Mouse (Mus musculus) forebrain, embryonic 16.5 days (tissue): Measurements from ENCODE around the gene Arhgap19. TPM values are rescaled to one million over a fixed set of nuclear protein-coding genes. Genes with fewer than 3 reads are reported as not detected.

Experiments
- ATAC-seq: fragments of 200-750 bp; cut with Nextera tagmentation; 2 replicates; pipeline ENCODE4 v1.8.0; 2017; ENCODE audit warnings: mild to moderate bottlenecking, moderate library complexity
- H3K27ac ChIP-seq: fragments of 300-500 bp; sonication (generic); 2 replicates; pipeline ENCODE4 v1.5.1; 2014; ENCODE audit warnings: low read length, control low read depth
- H3K27me3 ChIP-seq: fragments of 300-500 bp; sonication (generic); replicated peaks from 2 replicates; pipeline ENCODE4 v1.6.1; 2014; ENCODE audit warnings: low read length; ENCODE audit not compliant: control insufficient read depth, insufficient read depth
- H3K36me3 ChIP-seq: fragments of 300-500 bp; sonication (generic); 2 replicates; pipeline ENCODE4 v1.6.1; 2014; ENCODE audit not compliant: control insufficient read depth, insufficient read depth
- H3K4me1 ChIP-seq: fragments of 300-500 bp; sonication (generic); replicated peaks from 2 replicates; pipeline ENCODE4 v1.6.1; 2014; ENCODE audit warnings: low read length; ENCODE audit not compliant: control insufficient read depth, insufficient read depth
- H3K4me2 ChIP-seq: fragments of 300-500 bp; sonication (generic); 2 replicates; pipeline ENCODE4 v1.6.1; 2014; ENCODE audit warnings: mild to moderate bottlenecking, low read length, control low read depth
- H3K4me3 ChIP-seq: fragments of 300-500 bp; sonication (generic); replicated peaks from 2 replicates; pipeline ENCODE4 v1.5.1; 2014; ENCODE audit warnings: mild to moderate bottlenecking, low read length, control low read depth
- H3K9ac ChIP-seq: fragments of 300-500 bp; sonication (generic); replicated peaks from 2 replicates; pipeline ENCODE4 v1.6.1; 2014; ENCODE audit warnings: low read depth, low read length, control low read depth
- H3K9me3 ChIP-seq: fragments of 300-500 bp; sonication (generic); 2 replicates; pipeline ENCODE4 v1.6.1; 2016; ENCODE audit warnings: low read length; ENCODE audit not compliant: control insufficient read depth
- WGBS: fragments of 180-500 bp; shearing (Covaris S2); extraction: QIAGEN DNeasy Blood & Tissue Kit; methylation state at CpG from one replicate; pipeline ENCODE4 v1.1.7; 2014; 5-methylcytosine and 5-hydroxymethylcytosine counted together
- polyA plus RNA-seq: library from polyadenylated mRNA; unstranded; fragments of >200 nt; fragmentation: Nextera tagmentation; extraction: Ambion mirVana; gene quantifications from 2 replicates; pipeline ENCODE4 v1.2.1, GENCODE M21; 2015

Gene Arhgap19
- polyA plus RNA-seq, 1 experiment from 2014 or later, result 8.5 TPM

DNA sequence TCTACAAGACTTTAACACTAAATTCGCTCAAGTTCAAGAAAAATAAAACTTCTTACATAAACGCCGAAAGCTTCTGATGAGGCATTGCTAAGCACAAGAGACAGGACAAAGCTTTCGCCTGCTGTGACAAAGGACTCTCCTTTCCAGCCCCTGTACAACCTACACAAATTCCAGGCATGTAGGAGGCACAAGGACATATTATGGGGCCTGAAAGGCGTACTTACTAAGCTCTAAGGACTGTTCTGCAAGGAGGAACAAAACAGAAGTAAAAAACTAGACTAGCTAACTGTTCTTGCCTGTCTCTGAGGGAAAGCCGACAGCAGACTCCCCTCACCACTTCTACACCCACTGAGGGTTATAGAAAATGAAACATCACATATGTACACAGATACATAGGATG, 6.9 kb downstream of the Arhgap19 start:
- 25% methylated on average over 6 of the region's 6 CpGs for WGBS
- no peak for ATAC-seq
- Histone ChIP-seq H3K9me3 (no peaks in the 10 kb centered on the region), H3K4me1 (no peaks in the 10 kb centered on the region), H3K27ac (no peak overlapping the region), H3K27me3 (no peaks in the 10 kb centered on the region), H3K36me3 (no peaks in the 10 kb centered on the region), H3K4me2 (no peak overlapping the region), H3K9ac (no peak overlapping the region), H3K4me3 (no peak overlapping the region)

DNA sequence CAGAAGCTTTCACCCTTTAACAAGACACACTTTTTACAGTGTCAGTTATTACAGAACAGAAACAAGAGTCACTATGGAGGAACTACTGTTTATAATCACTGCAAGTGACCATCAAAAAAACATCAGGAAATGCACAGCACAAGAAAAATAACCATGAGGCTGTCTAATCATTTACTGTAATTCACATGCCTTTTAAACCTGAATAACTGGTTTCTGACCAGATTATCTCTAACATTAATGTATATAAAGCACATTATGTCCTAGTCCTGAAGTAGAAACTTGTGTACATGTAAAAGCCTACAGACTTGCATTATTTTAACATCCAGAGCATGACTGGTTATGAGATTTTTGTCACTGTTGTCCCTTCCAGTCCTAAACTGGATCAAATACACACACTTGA, 7.8 kb downstream of the Arhgap19 start:
- H3K27me3 ChIP-seq, result no peaks in the 10 kb centered on the region
- H3K9ac ChIP-seq, result no peak overlapping the region
- H3K4me3 ChIP-seq, result no peak overlapping the region
- no peaks in the 10 kb centered on the region for H3K9me3 ChIP-seq
- no peak overlapping the region for H3K27ac ChIP-seq
- H3K4me1 ChIP-seq, result no peaks in the 10 kb centered on the region
- H3K4me2 ChIP-seq, result no peak overlapping the region
- no peak for ATAC-seq
- H3K36me3 ChIP-seq, result no peaks in the 10 kb centered on the region

- 91% methylated on average over 1 of the region's 1 CpGs for WGBS
- no peaks in the 10 kb centered on the region for H3K36me3 ChIP-seq
- no peak overlapping the region for H3K27ac ChIP-seq
- no peak overlapping the region for H3K4me3 ChIP-seq
- no peak overlapping the region for H3K4me2 ChIP-seq
- no peaks in the 10 kb centered on the region for H3K27me3 ChIP-seq
- no peaks in the 10 kb centered on the region for H3K4me1 ChIP-seq
- H3K9me3 ChIP-seq, result no peaks in the 10 kb centered on the region
- no peak overlapping the region for H3K9ac ChIP-seq
- ATAC-seq, result no peak
These were observed 8.8 kb downstream of the Arhgap19 start for GRCm38 (mm10) chr19:41792934-41793486.

GRCm38 (mm10) chr19:41791384-41791783, 10.5 kb downstream of the Arhgap19 start:
- Histone ChIP-seq H3K27me3 (no peaks in the 10 kb centered on the region), H3K27ac (no peak overlapping the region), H3K4me1 (no peaks in the 10 kb centered on the region), H3K4me3 (no peak overlapping the region), H3K9me3 (no peaks in the 10 kb centered on the region), H3K4me2 (no peak overlapping the region), H3K36me3 (no peaks in the 10 kb centered on the region; the same call in 1 of the 2 replicates), H3K9ac (no peak overlapping the region)
- ATAC-seq, result no peak
- 95% methylated on average over 2 of the region's 2 CpGs for WGBS

- no peak for ATAC-seq
- Histone ChIP-seq H3K36me3 (no peaks in the 10 kb centered on the region; the same call in 1 of the 2 replicates), H3K4me2 (no peak overlapping the region), H3K9ac (no peak overlapping the region), H3K27ac (no peak overlapping the region), H3K27me3 (no peaks in the 10 kb centered on the region), H3K4me3 (no peak overlapping the region), H3K9me3 (no peaks in the 10 kb centered on the region), H3K4me1 (no peaks in the 10 kb centered on the region)
- WGBS, result 73% methylated on average over 10 of the region's 10 CpGs
These were observed 12.5 kb downstream of the Arhgap19 start for GRCm38 (mm10) chr19:41789110-41789961.

GRCm38 (mm10) chr19:41786896-41787295, 15.0 kb downstream of the Arhgap19 start:
- no peak overlapping the region for H3K4me3 ChIP-seq
- H3K9me3 ChIP-seq, result no peaks in the 10 kb centered on the region
- H3K36me3 ChIP-seq, result peaks cover 2% of the 10 kb centered on the region; the same call in 1 of the 2 replicates
- no peaks in the 10 kb centered on the region for H3K4me1 ChIP-seq
- ATAC-seq, result no peak
- no peak overlapping the region for H3K4me2 ChIP-seq
- no peak overlapping the region for H3K27ac ChIP-seq
- no peaks in the 10 kb centered on the region for H3K27me3 ChIP-seq
- H3K9ac ChIP-seq, result no peak overlapping the region
- WGBS, result 92% methylated on average over 1 of the region's 1 CpGs

DNA sequence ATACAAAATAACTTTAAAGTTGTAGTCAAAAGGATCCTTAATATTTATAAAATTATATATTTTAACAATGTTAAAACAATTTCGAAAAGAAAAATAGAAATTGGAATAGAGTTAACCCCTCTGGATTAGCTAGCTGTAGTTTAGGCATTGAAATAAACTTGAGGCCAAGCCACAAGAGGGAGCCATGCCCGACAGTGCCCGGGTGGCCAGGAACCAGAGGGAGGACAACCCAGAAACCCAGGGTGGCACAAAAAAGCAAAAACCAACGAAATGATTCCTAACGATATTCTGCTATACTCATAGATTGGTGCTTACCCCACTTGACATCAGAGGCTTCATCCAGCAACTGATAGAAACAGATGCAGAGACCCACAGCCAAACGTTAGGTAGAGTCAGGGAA, 24.3 kb downstream of the Arhgap19 start:
- Histone ChIP-seq H3K4me1 (no peaks in the 10 kb centered on the region), H3K27ac (no peak overlapping the region), H3K9me3 (no peaks in the 10 kb centered on the region), H3K9ac (no peak overlapping the region), H3K27me3 (no peaks in the 10 kb centered on the region), H3K4me3 (no peak overlapping the region), H3K4me2 (no peak overlapping the region), H3K36me3 (peaks cover 2% of the 10 kb centered on the region; the same call in 1 of the 2 replicates)
- 77% methylated on average over 6 of the region's 6 CpGs for whole genome bisulfite sequencing
- no peak for ATAC-seq

GRCm38 (mm10) chr19:41768711-41769110, 33.1 kb downstream of the Arhgap19 start:
- no peak overlapping the region for H3K27ac ChIP-seq

GRCm38 (mm10) chr19:41766628-41767027, 35.2 kb downstream of the Arhgap19 start:
- H3K27ac ChIP-seq, result no peak overlapping the region
- H3K9ac ChIP-seq, result no peak overlapping the region
- H3K4me1 ChIP-seq, result no peaks in the 10 kb centered on the region
- H3K9me3 ChIP-seq, result no peaks in the 10 kb centered on the region
- no peak overlapping the region for H3K4me2 ChIP-seq
- no peak for ATAC-seq
- H3K4me3 ChIP-seq, result no peak overlapping the region
- no peaks in the 10 kb centered on the region for H3K27me3 ChIP-seq
- WGBS, result 63% methylated on average over 5 of the region's 5 CpGs
- no peaks in the 10 kb centered on the region for H3K36me3 ChIP-seq

More at GRCm38 (mm10) chr19:41768711-41769110, 33.1 kb downstream of the Arhgap19 start:
- H3K9me3 ChIP-seq, result no peaks in the 10 kb centered on the region
- H3K36me3 ChIP-seq, result 0 out of 2 replicates have a peak, but pooled peaks cover 1% of the 10 kb centered on the region
- H3K27me3 ChIP-seq, result no peaks in the 10 kb centered on the region
- H3K4me1 ChIP-seq, result no peaks in the 10 kb centered on the region
- 94% methylated on average over 7 of the region's 7 CpGs for WGBS
- no peak overlapping the region for H3K4me3 ChIP-seq
- no peak overlapping the region for H3K9ac ChIP-seq
- ATAC-seq, result no peak
- no peak overlapping the region for H3K4me2 ChIP-seq
